Mouse (Mus musculus): ENCODE data around the gene Rab37.

- TF ChIP-seq CTCF (IDR thresholded peaks at IDR 0.05; ENCODE audit: insufficient read depth, low read length): no peak
- no peak for TF ChIP-seq POLR2A (IDR thresholded peaks at IDR 0.05; ENCODE audit: borderline replicate concordance, extremely low read depth, low read depth, low read length)
Observed at GRCm38 (mm10) chr11:115066768-115067167, 24.5 kb upstream of the Rab37 start.
